Mouse (Mus musculus) gastrocnemius, postnatal 36 days (tissue): Measurements from ENCODE around the gene Elovl7. TPM values are rescaled to one million over a fixed set of nuclear protein-coding genes. Genes with fewer than 3 reads are reported as not detected.

ENCODE experiments used
- DNase-seq, 2 experiments: peaks; one replicate each; pipeline ENCODE4 v3.0.0; 2022
- intact Hi-C: fragments of 180-260 bp; cut with DNase I; formaldehyde crosslinking; loops from one replicate; pipeline ENCODE4 v1.15.1; 2025
- long read RNA-seq, 2 experiments: library from polyadenylated mRNA; stranded (forward); transcript quantifications; one replicate each; pipeline ENCODE4 v2.0.0; 2021
- total RNA-seq, 2 experiments: library from RNA; stranded (reverse); gene quantifications; 2 replicates each; pipeline ENCODE4 v1.2.3; 2021

Elovl7 gene
- total RNA-seq, result under 1 TPM; 0.15 to 0.20 TPM
- long read RNA-seq, experiment 1, full-length matches to known transcripts, result 1 of 1 reads
- long read RNA-seq, experiment 1, partial matches to known transcripts, result 0 of 1 reads
- long read RNA-seq, experiment 1, other reads (novel, unspliced or antisense), result 0 of 1 reads
- long read RNA-seq, experiment 2, result 0 reads

DNA sequence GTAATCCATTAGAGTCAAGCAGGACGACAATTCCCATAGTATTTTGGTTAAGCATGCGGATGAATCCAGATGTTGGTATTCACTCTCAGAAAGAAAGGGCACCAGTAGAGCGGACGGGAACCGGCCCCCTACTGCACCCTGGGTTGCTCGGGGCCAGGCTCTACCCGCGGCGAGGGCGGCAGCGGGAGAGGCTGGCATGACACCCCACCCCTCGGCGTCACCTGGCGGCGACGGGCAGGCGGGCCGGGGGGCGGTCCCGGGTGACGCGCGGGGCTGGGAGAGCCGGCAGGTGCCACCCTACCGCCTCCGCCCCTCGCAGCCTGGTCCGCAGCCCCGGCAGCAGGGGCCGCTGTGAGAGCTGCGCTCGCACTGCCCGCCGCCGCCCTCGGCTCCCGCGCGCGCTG lies at the start of gene Elovl7:
Gene Elovl7, plus strand, starts transcription at position 324 of the 404 bp plus-strand sequence.
- intact Hi-C loops, result loop anchor here (5.0 kb wide), 1 partner anchor 103 kb away; the partner anchor contains the start of gene Depdc1b

DNA sequence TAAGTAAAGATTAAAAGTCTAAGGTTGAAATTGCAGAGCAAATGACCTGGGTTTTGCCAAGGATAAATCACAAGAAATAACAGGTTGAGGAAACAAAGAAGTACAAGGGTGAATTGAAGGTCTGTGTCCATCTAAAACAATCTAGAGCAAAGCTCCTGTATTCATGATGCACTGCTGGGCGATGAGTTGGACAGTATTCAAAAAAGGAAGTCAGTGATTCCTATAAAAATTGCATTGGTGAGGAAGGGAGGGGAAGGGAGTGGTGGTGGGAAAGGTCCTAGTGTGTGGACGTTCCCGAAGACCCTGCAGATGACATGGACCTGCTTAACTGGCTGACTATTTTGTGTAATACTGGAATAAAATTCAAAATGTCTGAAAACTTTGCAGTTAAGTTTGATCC lies 49.6 kb upstream of the Elovl7 start:
- DNase-seq, result no peak
- intact Hi-C loops, result no loop called here

More for the DNA sequence above, at the start of gene Elovl7:
- peak in 1 of 2 experiments; percentile 52 for DNase-seq

DNA sequence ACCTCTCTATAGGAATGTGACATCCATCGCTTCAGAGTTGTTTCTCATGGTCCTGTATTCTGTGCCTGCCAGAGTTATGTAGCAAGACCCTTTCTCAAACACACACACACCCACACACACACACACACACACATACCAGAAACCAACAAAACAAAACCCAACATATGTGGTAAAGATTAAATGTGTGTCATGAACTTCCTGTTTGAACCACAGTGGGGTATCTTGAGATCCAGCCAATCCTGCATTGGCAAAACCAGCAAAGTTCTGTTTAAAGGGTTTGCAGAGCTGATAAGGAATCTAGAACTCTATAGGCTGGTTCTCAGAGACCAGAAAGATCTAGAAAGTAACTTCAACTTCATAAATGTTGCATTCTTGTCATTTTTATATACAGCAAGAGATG lies 44.2 kb upstream of the Elovl7 start:
- no peak for DNase-seq
- intact Hi-C loops, result no loop called here

DNA sequence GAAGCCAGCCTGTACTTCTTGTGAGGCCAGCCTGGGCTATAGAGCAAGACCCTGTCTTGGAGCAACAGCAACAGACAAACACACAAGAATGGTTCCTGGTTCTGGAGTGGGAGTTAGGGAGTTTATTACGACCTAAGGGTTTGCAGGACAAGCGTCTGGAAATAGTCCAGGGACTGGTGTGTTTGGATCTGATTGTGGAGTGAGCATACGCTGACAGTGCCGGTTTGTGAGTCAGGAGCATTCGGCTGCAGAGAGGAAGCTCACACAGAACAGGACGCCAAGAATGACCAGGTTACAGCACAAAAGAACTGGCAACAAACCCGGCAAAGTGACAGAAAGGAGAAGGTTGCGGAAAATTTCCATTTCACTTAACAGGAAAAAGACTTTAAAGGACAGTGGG lies 43.7 kb upstream of the Elovl7 start:
- no peak for DNase-seq
- intact Hi-C loops, result no loop called here

DNA sequence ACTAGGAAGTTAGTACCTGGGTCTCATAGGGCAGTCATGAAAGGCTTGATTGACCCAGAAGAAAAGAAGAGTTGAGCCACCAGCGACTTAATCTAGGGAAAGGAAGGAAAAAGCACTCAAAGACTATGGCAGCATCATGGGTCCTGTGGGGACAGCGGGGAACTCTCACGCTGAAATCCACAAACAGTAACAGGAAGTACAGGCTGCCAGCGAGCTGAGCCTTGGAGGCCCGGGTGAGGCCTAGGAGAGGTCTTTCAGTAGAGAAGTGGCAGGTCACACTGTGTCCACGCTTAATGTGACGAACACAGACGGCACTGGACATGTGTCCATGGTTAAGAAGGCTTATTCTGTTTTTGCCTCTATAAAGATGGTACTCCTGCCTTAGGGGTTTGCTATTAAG lies 34.6 kb upstream of the Elovl7 start:
- DNase-seq, result no peak
- intact Hi-C loops, result no loop called here

DNA sequence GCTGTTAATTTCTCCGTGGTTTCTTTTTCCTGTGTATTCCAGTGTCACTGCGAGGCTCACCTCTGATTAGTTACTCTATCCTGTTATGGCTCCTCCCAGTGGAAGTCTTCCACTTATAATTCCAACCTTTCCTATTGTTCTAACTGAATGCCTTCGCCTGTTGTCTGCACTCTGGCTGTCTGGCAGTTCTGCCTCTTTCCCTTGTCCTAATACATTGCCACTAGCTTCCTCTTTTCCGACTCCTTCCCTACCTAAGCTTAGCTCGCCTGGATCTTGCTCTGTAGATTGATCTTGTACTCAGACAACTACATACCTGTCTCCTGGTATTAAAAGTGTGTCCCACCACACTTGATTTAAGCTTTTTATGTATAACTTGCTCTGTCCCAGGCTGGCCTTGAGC lies 33.4 kb upstream of the Elovl7 start:
- intact Hi-C loops, result no loop called here
- no peak for DNase-seq

DNA sequence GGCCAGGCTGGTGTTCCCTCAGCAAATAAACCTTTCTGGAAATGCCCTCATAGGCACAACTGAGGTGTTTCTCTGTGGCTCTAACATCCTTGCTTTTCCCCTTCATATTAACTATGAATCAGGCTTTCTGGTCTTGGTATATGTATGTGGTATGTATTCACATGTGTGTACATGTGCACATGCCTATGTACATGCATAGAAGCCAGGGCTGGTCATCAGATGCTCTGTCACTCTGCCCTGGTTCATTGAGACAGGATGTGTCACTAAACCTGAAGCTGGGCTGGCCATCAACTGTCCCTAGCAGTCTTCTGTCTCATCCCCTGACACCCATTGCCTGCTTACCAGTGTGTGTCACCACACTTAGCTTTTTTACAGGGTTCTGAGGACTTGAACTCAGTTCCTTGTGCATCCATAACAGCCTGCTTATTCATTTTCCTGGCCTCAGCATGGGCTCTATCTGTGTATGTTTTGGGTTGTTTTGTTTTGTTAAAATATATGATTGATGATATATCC lies 29.4 kb upstream of the Elovl7 start:
- no peak for DNase-seq
- intact Hi-C loops, result no loop called here

DNA sequence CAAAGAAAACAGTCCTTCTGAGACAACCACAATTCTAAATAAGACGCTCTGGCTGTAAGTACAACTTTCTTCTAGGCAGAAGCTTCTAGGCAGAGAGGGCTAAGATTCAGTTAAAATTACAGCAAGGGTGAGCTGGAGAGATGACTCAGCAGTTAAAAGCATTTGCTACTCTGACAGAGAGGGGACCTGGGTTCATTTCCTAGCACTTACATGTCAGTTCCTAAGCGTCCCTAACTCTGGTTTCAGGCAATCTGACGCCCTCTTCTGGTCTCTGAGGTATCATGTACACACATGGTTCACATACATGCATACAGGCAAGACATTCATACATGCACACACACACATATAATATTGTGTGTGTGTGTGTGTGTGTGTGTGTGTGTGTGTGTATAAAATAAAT lies 28.7 kb upstream of the Elovl7 start:
- DNase-seq, result no peak
- intact Hi-C loops, result no loop called here

DNA sequence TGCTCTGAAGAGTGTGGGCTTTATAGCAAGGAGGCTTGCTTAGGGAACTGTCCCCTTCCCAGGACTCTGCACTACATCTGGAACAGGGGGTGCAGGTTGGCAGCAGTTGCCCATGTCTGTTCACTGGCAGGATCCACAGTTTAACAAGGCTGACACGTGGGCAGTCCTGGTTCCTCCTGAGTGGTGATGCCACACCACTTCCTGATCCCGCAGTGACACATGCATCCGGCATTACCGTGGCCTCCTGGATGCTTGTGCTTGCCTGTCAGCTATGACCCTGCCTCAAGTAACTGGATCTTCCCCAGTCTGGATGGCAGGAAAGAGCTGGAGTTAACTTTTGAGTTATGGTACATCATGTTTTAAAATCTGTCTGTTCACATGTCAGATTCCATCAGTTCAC lies 26.2 kb upstream of the Elovl7 start:
- no peak for DNase-seq
- intact Hi-C loops, result no loop called here

DNA sequence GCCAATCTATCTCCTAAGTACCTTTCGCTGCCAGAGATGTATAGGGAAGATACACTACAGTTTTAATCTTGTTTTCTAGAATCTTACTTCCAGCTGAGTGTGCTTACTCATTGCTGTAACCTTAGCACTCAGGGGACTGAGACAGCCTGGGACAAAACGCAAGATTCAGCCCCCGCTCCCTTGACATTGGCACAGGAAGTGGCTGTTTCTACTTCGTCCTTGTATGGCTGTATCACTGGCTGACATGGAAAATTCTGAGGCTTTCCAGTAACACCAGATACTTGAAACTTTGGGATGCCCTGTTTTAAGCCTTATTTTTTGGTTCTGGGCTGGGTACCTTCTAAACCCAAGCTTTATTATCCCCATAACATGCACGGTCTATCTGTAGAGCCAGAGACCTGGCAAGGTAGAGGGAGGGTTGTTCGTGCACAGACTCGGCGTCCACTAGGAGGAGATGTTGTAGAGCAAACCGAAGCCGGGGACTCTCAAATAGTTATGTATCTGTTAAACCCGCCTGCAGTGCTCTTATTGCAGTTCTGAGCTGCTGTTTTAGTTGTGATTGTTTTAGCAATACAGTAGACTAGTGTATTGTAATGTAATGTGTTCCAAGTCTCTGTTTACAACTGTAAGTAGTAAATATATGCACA lies 23.0 kb upstream of the Elovl7 start:
- intact Hi-C loops, result loop anchor here (5.0 kb wide), 1 partner anchor 136 kb away; no protein-coding TSS in a partner anchor
- peak in 1 of 2 experiments; percentile 9 for DNase-seq

DNA sequence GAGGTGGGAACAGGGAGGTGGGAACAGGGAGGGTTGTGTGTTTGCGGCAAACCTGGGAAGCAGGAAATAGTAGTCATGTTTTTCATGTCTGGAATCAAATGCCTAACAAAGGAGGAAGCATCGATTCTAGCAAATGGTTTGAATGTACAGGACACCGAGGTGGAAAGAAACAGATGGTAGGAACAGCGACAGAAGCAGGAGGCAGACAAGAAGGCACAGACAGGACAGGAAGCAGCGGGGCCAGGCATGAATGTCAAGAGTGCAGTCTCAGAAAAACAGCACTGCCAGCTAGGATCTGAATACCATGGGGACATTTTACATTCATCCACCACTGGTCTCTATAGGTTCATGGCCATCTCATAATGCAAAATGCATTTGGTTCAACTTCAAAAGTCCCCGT lies 18.7 kb upstream of the Elovl7 start:
- no peak for DNase-seq
- intact Hi-C loops, result no loop called here

DNA sequence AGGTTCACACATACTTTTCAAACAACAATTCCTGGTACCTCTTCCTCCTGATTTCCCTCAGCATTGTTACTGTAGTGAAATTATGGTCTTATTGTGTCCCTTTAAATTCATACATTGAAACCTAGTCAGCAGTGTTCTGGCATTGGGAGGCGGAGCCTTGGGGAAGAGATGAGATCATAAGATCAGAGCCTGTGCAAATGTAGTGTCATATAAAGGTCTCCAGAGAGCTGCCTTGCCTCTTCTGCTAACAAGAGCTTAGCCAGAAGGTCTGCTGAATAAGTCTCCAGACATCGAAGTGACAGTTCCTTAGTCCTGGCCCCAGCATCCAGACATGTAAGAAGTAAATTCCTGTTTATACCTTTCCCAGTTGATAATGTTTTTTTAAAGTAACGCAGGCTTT lies 9.3 kb upstream of the Elovl7 start:
- intact Hi-C loops, result no loop called here
- DNase-seq, result no peak

DNA sequence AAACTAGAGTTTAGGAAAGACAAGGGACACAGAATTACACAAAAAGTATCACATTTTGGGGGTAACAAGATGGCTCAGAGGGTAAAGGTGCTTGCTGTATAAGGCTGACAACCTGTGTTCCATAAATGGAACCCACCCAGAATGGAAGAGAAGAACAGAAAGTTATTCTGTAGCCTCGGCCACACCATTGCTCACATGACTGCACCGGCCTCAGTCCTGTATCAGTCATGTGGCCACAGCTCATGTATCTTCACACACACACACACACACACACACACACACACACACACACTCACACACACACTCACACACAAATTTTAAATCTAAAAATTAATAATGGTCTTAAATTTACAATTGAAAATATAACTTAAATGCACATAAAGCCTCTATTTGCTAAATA lies 6.8 kb upstream of the Elovl7 start:
- intact Hi-C loops, result no loop called here
- DNase-seq, result no peak

DNA sequence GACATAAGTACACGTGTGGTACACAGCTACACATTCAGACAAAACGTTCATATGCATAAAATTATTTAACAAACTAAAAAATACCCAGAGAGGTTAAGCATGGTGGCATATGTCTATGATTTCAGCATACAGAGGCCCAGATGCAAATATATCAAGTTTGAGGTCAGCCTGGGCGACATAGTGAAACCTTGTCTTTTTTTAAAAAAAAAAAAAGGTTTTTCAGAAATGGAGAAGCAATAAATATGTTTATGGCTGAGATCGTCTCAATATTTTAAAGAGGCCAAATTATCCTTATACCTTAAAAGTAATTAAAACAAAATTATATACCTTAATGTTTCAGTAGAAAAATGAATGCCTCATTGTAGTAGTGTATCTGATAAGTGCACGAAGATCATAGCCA lies 6.1 kb upstream of the Elovl7 start:
- intact Hi-C loops, result no loop called here
- no peak for DNase-seq

DNA sequence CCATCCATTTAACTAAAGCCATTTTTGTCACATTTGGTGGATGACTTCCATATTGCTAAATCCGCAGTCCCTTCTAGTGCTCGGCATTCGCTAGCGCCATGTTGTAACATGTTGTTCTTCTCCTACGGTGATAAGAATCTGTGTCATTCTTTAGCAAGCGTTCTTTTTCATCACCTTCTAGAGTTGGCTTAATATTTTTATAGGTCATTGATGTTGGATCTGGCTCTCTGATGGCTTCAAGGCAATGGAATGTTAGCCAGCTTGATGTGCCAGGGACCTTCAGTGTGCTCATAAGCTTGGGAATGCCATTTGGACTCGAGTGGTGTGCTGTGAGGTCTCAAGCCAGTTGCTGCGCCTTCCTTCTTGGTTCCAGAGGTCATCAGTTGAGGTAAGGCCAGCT lies 3.2 kb upstream of the Elovl7 start:
- intact Hi-C loops, result loop anchor here (5.0 kb wide), 1 partner anchor 106 kb away; the partner anchor contains the start of gene Depdc1b
- no peak for DNase-seq

DNA sequence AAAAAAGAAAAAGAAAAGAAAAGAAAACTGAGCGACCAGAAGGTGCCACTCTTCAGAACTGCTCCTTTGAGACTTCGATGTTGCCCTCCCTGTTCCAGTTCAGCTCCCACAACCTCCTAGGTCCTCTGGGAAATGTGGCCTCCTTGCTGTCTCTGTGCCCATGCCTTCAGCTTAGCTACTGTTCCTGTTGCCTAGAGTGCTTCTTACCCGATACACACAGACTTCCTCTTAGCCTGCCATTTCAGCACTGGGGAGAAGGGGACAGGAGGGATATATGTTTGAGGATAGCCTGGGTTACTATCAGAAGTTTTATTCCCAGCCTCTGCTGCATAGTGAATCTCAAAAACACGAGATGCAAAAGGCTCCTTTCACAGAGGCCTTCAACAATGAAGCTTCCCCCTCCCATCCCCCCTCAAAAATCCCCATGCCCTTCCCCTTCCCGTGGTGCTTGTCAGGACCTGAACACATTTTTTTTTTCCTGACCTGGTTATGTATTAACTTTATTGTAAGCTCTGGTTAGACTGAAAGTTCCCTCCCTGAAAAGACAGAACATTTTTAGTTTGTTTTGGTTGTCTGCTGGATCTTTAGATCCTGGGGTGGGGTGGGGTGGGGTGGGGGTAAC lies 1.7 kb upstream of the Elovl7 start:
- DNase-seq, result no peak
- intact Hi-C loops, result loop anchor here (5.0 kb wide), 1 partner anchor 105 kb away; the partner anchor contains the start of gene Depdc1b

DNA sequence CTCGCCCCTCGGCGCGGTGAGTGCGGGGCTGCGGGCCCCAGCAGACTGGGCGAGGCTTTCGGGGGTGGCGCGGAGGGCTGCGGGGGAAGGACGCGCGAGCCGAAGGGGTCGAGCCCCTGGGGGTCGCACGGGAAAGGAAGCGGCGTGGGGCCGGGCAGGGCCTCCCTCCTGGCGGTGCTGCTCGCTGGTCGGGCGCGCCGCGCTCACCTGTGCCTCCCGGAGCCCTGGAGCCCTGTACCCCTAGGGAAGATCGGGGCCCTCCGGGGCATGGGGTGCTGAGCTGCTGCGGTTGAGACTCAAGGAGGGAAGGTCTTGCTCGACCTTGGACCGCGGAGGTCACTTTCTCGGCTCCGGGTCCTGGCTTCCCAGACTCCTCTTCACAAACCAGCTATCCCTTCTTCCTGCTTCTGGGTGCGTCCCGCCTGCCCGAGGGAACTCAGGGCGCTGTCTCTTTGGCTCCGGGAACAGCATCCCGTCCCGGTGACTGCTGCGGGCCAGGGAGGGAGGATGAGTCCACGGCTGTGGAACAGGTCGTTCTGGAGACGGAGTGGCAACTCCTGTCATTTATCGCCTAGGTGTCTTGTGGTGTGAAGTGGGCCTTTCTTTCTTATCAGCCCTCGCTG lies 392 bp downstream of the Elovl7 start:
- intact Hi-C loops, result loop anchor here (5.0 kb wide), 1 partner anchor 103 kb away; the partner anchor contains the start of gene Depdc1b
- no peak for DNase-seq

DNA sequence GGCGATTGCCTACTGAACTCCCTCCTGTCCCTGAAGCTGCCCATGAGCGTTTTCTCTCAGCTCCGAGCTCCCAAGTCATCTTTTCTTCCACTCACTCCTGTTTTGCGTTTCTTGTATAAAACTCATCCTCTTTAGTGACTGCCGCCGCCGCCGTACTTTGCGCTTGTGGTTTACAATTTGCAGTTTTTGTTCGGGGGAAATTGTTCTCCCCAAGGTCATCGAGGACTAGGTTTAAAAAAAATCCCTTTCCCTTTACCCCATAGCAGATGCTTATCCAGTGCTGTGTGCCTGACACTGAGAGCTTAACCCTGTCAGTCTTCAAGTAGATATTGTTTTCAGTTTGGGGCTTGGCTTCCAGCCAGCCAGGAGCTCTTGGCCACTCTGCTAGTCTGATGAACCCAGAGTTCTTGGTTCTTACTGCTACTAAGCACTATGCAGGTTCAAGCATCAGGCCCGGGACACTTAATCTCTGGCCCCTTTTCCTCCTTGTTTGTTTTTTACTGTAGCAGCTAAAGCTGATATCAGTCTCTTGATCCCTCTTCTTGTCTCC lies 1.1 kb downstream of the Elovl7 start:
- intact Hi-C loops, result no loop called here
- no peak for DNase-seq

DNA sequence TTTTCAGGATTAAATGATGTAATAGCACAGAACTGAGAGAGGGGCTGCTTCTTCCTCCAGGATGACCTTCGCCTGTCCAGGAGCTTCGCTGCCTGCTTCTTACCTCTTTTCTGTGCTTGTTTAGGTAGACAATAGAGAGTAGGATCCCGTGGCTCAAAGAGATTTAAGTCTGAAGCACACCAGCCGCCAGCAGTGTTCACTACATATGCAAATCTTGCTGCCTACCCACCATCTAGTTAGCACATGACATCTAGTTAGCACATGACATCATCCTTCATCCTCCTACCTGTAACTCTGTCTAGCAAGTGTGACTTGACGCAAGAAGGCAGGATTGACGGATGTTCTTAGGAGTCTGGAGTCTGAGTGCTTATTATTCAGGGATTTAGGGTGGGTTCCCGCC lies 5.6 kb downstream of the Elovl7 start:
- intact Hi-C loops, result no loop called here
- DNase-seq, result no peak

DNA sequence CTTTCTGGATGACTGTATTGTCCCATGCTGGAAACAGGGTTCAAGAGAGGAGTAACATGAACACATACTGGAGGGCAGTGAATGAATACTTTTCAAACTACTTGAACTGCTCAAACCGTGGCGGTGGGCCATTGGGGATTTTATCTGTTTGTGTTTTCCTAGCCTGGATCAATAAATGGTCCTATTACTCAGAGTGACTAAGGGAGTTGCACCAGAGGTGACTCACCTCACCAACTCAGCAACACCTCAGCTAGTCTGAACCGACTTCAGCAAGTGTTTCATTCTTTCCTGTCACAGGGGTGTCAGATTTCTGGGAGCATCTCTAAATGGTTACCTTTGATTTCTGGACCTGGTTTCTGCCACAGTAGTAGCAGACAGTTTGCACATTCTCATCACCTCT lies 15.0 kb downstream of the Elovl7 start:
- DNase-seq, result no peak
- intact Hi-C loops, result no loop called here
